Mouse (Mus musculus) megakaryocyte progenitor cell, adult 5-6 weeks (primary cell): Measurements from ENCODE around the gene Ppfia3. TPM values are rescaled to one million over a fixed set of nuclear protein-coding genes. Genes with fewer than 3 reads are reported as not detected.

Source experiments
- ATAC-seq: replicated peaks from 2 replicates; pipeline ENCODE4 v1.8.0; 2016; ENCODE audit warnings: mild to moderate bottlenecking, moderate TSS enrichment, inconsistent platforms; ENCODE audit not compliant: poor library complexity
- total RNA-seq, 2 experiments: library from RNA; stranded (forward) in 1 of 2; stranded (reverse) in 1 of 2; fragments of 157-497, 149-512 nt in 1 of 2; fragments of 200-1000 nt in 1 of 2; gene quantifications; 2 replicates each; pipeline versions ENCODE4 v1.2.3 to v1.2.4; 2015 to 2017

Gene Ppfia3
- total RNA-seq, 2 experiments from 2014 or later = not detected

GRCm38 (mm10) chr7:45315182-45315701, 51.6 kb downstream of the Ppfia3 start:
- no peak for ATAC-seq

GRCm38 (mm10) chr7:45313495-45313894, 53.3 kb downstream of the Ppfia3 start:
- no peak for ATAC-seq

GRCm38 (mm10) chr7:45312686-45313453, 53.9 kb downstream of the Ppfia3 start:
- ATAC-seq = no peak

DNA sequence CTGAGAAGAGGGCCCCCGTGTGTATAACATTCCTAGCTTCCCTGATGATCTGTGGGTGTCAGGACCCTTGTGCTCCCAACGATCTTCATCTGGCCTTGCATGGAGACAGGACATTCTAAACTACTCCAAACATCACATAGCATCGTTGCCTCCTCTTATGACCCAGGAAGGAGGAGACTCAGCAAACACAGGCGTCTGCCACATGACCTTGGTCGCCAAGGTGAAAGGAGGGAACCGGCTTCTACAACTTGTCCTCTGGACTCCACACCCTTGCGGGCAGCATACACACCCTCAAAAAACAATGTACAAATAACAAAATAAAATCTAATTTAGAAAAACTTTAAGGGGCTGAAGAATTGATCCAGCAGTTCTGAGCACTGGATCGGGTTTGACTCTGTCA, 54.8 kb downstream of the Ppfia3 start:
- no peak for ATAC-seq

DNA sequence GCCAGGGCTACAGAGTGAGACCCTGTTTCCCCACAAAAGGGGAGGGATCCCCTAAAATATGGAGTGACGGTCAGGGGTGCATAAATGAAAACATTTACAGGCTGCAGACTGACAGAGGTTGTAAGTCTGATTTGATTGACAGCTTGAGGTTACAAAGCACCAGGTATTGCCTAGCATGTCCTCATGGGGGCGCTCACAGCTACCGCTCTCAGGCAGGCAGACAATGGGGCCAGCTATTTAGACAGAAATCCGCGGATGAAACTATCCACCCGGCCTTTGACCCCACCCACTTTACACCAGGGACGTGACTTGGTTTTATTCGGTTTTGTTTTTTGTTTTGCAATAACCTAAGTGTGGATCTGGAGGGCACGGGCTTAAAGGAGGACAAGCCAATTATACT, 57.4 kb downstream of the Ppfia3 start:
- peak; percentile 80 for ATAC-seq

GRCm38 (mm10) chr7:45308551-45309240, 58.1 kb downstream of the Ppfia3 start:
- ATAC-seq = peak; percentile 33

DNA sequence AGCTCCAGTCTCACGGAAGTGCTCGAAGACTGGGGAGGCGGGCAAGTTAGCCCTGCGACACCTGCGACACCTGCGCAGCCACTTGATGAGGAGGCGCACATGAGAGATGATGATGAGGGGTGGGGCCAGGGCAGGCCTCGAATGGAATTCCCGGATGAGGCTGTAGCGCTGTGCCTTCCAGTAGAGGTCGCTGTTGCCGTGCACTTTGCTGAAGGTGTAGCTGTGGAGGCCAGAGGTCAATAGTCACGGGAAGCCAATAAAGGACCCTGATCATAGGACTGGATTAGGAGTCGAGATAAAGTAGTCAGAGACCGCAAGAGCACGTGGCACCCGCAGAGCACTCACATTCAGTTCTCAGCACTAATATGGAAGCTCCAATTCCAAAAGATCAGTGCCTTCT, 61.5 kb downstream of the Ppfia3 start:
- peak; percentile 88 for ATAC-seq

DNA sequence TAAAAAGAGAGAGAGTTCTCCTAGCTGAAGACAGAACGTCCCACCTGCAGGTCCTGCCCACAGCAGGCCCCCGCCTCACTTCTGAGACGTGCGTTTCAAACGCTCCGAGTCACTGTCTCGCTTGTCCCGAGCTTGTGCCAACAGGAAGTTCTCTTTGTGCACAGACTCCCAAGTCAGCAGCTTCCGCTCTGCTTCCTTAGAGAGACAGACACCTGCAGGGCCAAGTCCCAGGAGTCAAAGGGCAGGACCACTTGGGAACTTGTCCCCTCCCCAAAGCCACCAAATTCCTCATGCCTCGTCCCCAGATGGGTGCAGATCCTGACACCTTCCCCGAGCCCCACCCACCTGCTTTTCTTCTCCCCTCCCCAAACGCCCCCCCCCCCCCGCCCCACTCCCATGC, 62.0 kb downstream of the Ppfia3 start:
- no peak for ATAC-seq

DNA sequence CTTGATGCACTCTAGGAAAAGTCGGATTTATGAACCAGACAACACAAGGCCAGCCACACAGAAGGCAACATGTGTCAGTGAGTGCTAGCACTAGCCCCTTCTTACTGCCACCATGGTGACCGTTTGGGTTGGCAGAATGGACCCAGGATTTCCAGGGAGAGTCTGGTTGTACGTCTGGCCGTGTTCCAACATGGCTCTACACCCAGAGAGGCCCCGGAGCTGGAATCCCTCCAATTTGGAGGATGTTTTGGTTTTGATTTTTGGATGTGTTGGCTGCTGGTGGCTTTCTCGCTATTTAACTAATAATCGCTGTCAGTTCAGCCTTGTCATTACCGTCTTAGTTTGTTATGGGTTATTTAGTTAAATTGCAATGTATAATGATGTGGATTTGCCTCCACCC, 64.2 kb downstream of the Ppfia3 start:
- no peak for ATAC-seq

DNA sequence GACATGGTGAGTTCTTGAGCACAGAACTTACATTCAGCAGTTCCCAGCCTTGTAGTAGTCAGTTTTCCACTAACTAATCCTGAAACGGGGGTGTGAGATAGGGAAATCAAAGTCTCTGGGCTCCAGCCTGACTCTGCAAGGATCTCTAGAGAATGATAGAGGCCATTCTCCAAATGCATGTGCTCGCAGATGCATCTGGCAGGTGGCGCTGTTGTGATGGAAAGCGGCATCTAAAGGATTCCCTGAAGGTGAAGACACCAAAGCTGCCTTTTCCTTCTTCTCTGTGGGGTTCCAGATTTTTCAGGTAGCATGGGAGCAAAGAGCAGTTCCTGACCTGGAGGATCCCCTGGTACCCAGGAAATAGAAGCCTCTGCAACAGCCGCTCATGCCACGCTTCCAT, 66.5 kb downstream of the Ppfia3 start:
- peak; percentile 56 for ATAC-seq

DNA sequence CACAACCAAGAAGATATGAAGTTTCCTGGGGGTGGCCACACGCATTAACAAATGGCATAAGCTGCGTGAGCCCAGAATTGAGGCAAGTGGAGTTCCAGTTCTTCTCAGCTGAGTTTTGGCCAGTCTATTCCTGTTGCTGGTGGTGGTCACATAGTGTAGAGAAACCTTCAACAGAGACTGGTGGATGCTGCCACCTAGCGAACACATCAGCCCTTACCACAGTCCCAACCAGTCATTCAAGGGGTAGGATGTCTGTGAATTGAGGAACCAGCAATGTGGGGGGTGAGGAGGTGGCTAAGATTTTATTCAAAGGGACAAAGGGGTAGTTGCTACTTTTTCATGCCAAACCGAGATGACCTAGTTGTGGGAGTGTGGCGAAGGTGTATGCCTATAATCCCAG, 67.1 kb downstream of the Ppfia3 start:
- ATAC-seq = peak; percentile 98

- ATAC-seq = no peak
Measured at GRCm38 (mm10) chr7:45297563-45297962, 69.3 kb downstream of the Ppfia3 start.

GRCm38 (mm10) chr7:45296626-45297025, 70.2 kb downstream of the Ppfia3 start:
- ATAC-seq = no peak

Other genes with a start within 250 kb of the Ppfia3 start
Only the 30 nearest of the 35 such genes appear.
- 114 and 146 TPM in 2 replicates for gene Pih1d1, start 212.7 kb downstream of the Ppfia3 start, total RNA-seq (2015)
- 34.9 and 61.8 TPM in 2 replicates for gene Pih1d1, start 212.7 kb downstream of the Ppfia3 start, total RNA-seq (2017)
- gene Aldh16a1, start 212.4 kb downstream of the Ppfia3 start, total RNA-seq (2015) = 57.5 and 59.3 TPM in 2 replicates
- 23.4 and 25.8 TPM in 2 replicates for gene Aldh16a1, start 212.4 kb downstream of the Ppfia3 start, total RNA-seq (2017)
- 0.07 TPM in 1 of 2 replicates, not detected in the other for gene Slc17a7, start 203.1 kb downstream of the Ppfia3 start, total RNA-seq (2015)
- gene Slc17a7, start 203.1 kb downstream of the Ppfia3 start, total RNA-seq (2017) = not detected in 2 replicates
- not detected in 2 replicates for gene Gfy, start 187.4 kb downstream of the Ppfia3 start, total RNA-seq (2015)
- not detected in 2 replicates for gene Gfy, start 187.4 kb downstream of the Ppfia3 start, total RNA-seq (2017)
- gene Pth2, start 186.0 kb downstream of the Ppfia3 start, total RNA-seq (2015) = not detected in 2 replicates
- not detected in 2 replicates for gene Pth2, start 186.0 kb downstream of the Ppfia3 start, total RNA-seq (2017)
- gene Ccdc155, start 162.1 kb downstream of the Ppfia3 start, total RNA-seq (2015) = 0.15 TPM in 1 of 2 replicates, not detected in the other
- 0.34 TPM in 1 of 2 replicates, not detected in the other for gene Ccdc155, start 162.1 kb downstream of the Ppfia3 start, total RNA-seq (2017)
- 3.8 and 5.4 TPM in 2 replicates for gene Dkkl1, start 154.9 kb downstream of the Ppfia3 start, total RNA-seq (2015)
- 4.2 and 5.6 TPM in 2 replicates for gene Dkkl1, start 154.9 kb downstream of the Ppfia3 start, total RNA-seq (2017)
- 2.2 TPM in 1 of 2 replicates, not detected in the other for gene Tead2, start 151.3 kb downstream of the Ppfia3 start, total RNA-seq (2015)
- 0.20 TPM in 1 of 2 replicates, not detected in the other for gene Tead2, start 151.3 kb downstream of the Ppfia3 start, total RNA-seq (2017)
- 104 and 124 TPM in 2 replicates for gene Cd37, start 127.9 kb downstream of the Ppfia3 start, total RNA-seq (2015)
- 76.6 and 81.9 TPM in 2 replicates for gene Cd37, start 127.9 kb downstream of the Ppfia3 start, total RNA-seq (2017)
- not detected in 2 replicates for gene Slc6a16, start 125.9 kb downstream of the Ppfia3 start, total RNA-seq (2015)
- gene Slc6a16, start 125.9 kb downstream of the Ppfia3 start, total RNA-seq (2017) = not detected in 2 replicates
- gene Slc6a21, start 89.5 kb downstream of the Ppfia3 start, total RNA-seq (2015) = 0.10 TPM in 1 of 2 replicates, not detected in the other
- not detected in 2 replicates for gene Slc6a21, start 89.5 kb downstream of the Ppfia3 start, total RNA-seq (2017)
- 1.0 and 1.8 TPM in 2 replicates for gene Trpm4, start 33.2 kb downstream of the Ppfia3 start, total RNA-seq (2015)
- 1.2 and 1.4 TPM in 2 replicates for gene Trpm4, start 33.2 kb downstream of the Ppfia3 start, total RNA-seq (2017)
- gene Hrc, start 31.7 kb downstream of the Ppfia3 start, total RNA-seq (2015) = not detected in 2 replicates
- gene Hrc, start 31.7 kb downstream of the Ppfia3 start, total RNA-seq (2017) = not detected in 2 replicates
- not detected in 2 replicates for gene Lin7b, start 3.6 kb upstream of the Ppfia3 start, total RNA-seq (2015)
- not detected in 2 replicates for gene Lin7b, start 3.6 kb upstream of the Ppfia3 start, total RNA-seq (2017)
- gene Snrnp70, start 28.7 kb upstream of the Ppfia3 start, total RNA-seq (2015) = 105 and 107 TPM in 2 replicates
- gene Snrnp70, start 28.7 kb upstream of the Ppfia3 start, total RNA-seq (2017) = 387 and 490 TPM in 2 replicates
- not detected in 2 replicates for gene Kcna7, start 38.6 kb upstream of the Ppfia3 start, total RNA-seq (2015)
- gene Kcna7, start 38.6 kb upstream of the Ppfia3 start, total RNA-seq (2017) = not detected in 2 replicates
- gene Ntf5, start 46.7 kb upstream of the Ppfia3 start, total RNA-seq (2015) = 0.10 TPM in 1 of 2 replicates, not detected in the other
- gene Ntf5, start 46.7 kb upstream of the Ppfia3 start, total RNA-seq (2017) = not detected in 2 replicates
- not detected in 2 replicates for gene Lhb, start 53.8 kb upstream of the Ppfia3 start, total RNA-seq (2015)
- gene Lhb, start 53.8 kb upstream of the Ppfia3 start, total RNA-seq (2017) = not detected in 2 replicates
- 22.6 and 26.2 TPM in 2 replicates for gene Gys1, start 67.8 kb upstream of the Ppfia3 start, total RNA-seq (2015)
- 22.3 and 24.4 TPM in 2 replicates for gene Gys1, start 67.8 kb upstream of the Ppfia3 start, total RNA-seq (2017)
- 180 and 205 TPM in 2 replicates for gene Ruvbl2, start 71.1 kb upstream of the Ppfia3 start, total RNA-seq (2015)
- gene Ruvbl2, start 71.1 kb upstream of the Ppfia3 start, total RNA-seq (2017) = 170 and 193 TPM in 2 replicates
- 1,479 and 1,608 TPM in 2 replicates for gene Ftl1, start 92.9 kb upstream of the Ppfia3 start, total RNA-seq (2015)
- gene Ftl1, start 92.9 kb upstream of the Ppfia3 start, total RNA-seq (2017) = 770 and 961 TPM in 2 replicates
- gene Bax, start 99.9 kb upstream of the Ppfia3 start, total RNA-seq (2015) = 20.7 and 21.5 TPM in 2 replicates
- gene Bax, start 99.9 kb upstream of the Ppfia3 start, total RNA-seq (2017) = 29.6 and 35.2 TPM in 2 replicates
- 0.07 TPM in 1 of 2 replicates, not detected in the other for gene Tulp2, start 114.9 kb upstream of the Ppfia3 start, total RNA-seq (2015)
- gene Tulp2, start 114.9 kb upstream of the Ppfia3 start, total RNA-seq (2017) = not detected in 2 replicates
- gene Gm45808, start 119.8 kb upstream of the Ppfia3 start, total RNA-seq (2015) = not detected in 2 replicates
- not detected in 2 replicates for gene Gm45808, start 119.8 kb upstream of the Ppfia3 start, total RNA-seq (2017)
- gene Dhdh, start 121.8 kb upstream of the Ppfia3 start, total RNA-seq (2015) = 18.6 and 22.4 TPM in 2 replicates
- gene Dhdh, start 121.8 kb upstream of the Ppfia3 start, total RNA-seq (2017) = 18.1 and 20.7 TPM in 2 replicates
- 112 and 114 TPM in 2 replicates for gene Nucb1, start 143.4 kb upstream of the Ppfia3 start, total RNA-seq (2015)
- 387 and 408 TPM in 2 replicates for gene Nucb1, start 143.4 kb upstream of the Ppfia3 start, total RNA-seq (2017)
- 46.2 and 56.7 TPM in 2 replicates for gene Ppp1r15a, start 159.2 kb upstream of the Ppfia3 start, total RNA-seq (2015)
- 70.0 and 90.7 TPM in 2 replicates for gene Ppp1r15a, start 159.2 kb upstream of the Ppfia3 start, total RNA-seq (2017)
- 0.67 TPM in 1 of 2 replicates, not detected in the other for gene Plekha4, start 159.3 kb upstream of the Ppfia3 start, total RNA-seq (2015)
- 0.04 and 0.34 TPM in 2 replicates for gene Plekha4, start 159.3 kb upstream of the Ppfia3 start, total RNA-seq (2017)
- 0.22 and 5.5 TPM in 2 replicates for gene Hsd17b14, start 187.9 kb upstream of the Ppfia3 start, total RNA-seq (2015)
- gene Hsd17b14, start 187.9 kb upstream of the Ppfia3 start, total RNA-seq (2017) = 1.2 and 8.2 TPM in 2 replicates
- gene Bcat2, start 203.1 kb upstream of the Ppfia3 start, total RNA-seq (2015) = 43.5 and 55.9 TPM in 2 replicates
- gene Bcat2, start 203.1 kb upstream of the Ppfia3 start, total RNA-seq (2017) = 37.0 and 44.0 TPM in 2 replicates